Mouse (Mus musculus): ENCODE data around the gene Scaper.

Scaper gene

GRCm38 (mm10) chr9:55937664-55938617 is at the start of gene Scaper:
Gene Scaper (minus strand): TSS chr9:55938119.
- H3K4me3 ChIP-seq (replicated peaks; ENCODE audit: low read length) = peak within 1 kb of the TSS; percentile 88
- TF ChIP-seq NANOG (IDR thresholded peaks at IDR 0.05; ENCODE audit: borderline replicate concordance, low read length) (no peak), POU5F1 (IDR thresholded peaks at IDR 0.05; ENCODE audit: borderline replicate concordance, low read length) (no peak), CTCF (conservative IDR thresholded peaks at IDR 0.05; ENCODE audit: low read length) (no peak)
- no peaks in the 10 kb centered on the region for H3K36me3 ChIP-seq (ENCODE audit: insufficient read depth, low read length)
- no peaks in the 10 kb centered on the region for H3K9me3 ChIP-seq (ENCODE audit: low read length)
- H3K4me1 ChIP-seq (replicated peaks; ENCODE audit: low read depth, low read length) = peaks cover 32% of the 10 kb centered on the region
- H3K27me3 ChIP-seq (ENCODE audit: insufficient read depth, low read length) = no peaks in the 10 kb centered on the region

- TF ChIP-seq NANOG (IDR thresholded peaks at IDR 0.05; ENCODE audit: borderline replicate concordance, low read length) (no peak), POU5F1 (IDR thresholded peaks at IDR 0.05; ENCODE audit: borderline replicate concordance, low read length) (no peak), CTCF (conservative IDR thresholded peaks at IDR 0.05; ENCODE audit: low read length) (peak; percentile 48)
- H3K4me3 ChIP-seq (replicated peaks; ENCODE audit: low read length) = no peak overlapping the region
- H3K27me3 ChIP-seq (ENCODE audit: insufficient read depth, low read length) = no peaks in the 10 kb centered on the region
- H3K4me1 ChIP-seq (replicated peaks; ENCODE audit: low read depth, low read length) = peaks cover 5% of the 10 kb centered on the region; the same call in 1 of the 2 replicates
- no peaks in the 10 kb centered on the region; the same call in 1 of the 2 replicates for H3K36me3 ChIP-seq (ENCODE audit: insufficient read depth, low read length)
- H3K9me3 ChIP-seq (ENCODE audit: low read length) = no peaks in the 10 kb centered on the region
Observed at GRCm38 (mm10) chr9:55946819-55947218, 8.9 kb upstream of the Scaper start.

- H3K36me3 ChIP-seq (ENCODE audit: insufficient read depth, low read length) = no peaks in the 10 kb centered on the region; the same call in 1 of the 2 replicates
Observed at GRCm38 (mm10) chr9:55941356-55941755, 3.4 kb upstream of the Scaper start.

GRCm38 (mm10) chr9:55938618-55938985 is 683 bp upstream of the Scaper start:
- Histone ChIP-seq H3K27me3 (ENCODE audit: insufficient read depth, low read length) (no peaks in the 10 kb centered on the region), H3K4me1 (replicated peaks; ENCODE audit: low read depth, low read length) (peaks cover 32% of the 10 kb centered on the region), H3K9me3 (ENCODE audit: low read length) (no peaks in the 10 kb centered on the region), H3K36me3 (ENCODE audit: insufficient read depth, low read length) (no peaks in the 10 kb centered on the region), H3K4me3 (replicated peaks; ENCODE audit: low read length) (peak overlapping the region; percentile 88)
- TF ChIP-seq CTCF (conservative IDR thresholded peaks at IDR 0.05; ENCODE audit: low read length) (no peak), NANOG (IDR thresholded peaks at IDR 0.05; ENCODE audit: borderline replicate concordance, low read length) (no peak), POU5F1 (IDR thresholded peaks at IDR 0.05; ENCODE audit: borderline replicate concordance, low read length) (no peak)

More at GRCm38 (mm10) chr9:55941356-55941755, 3.4 kb upstream of the Scaper start:
- Histone ChIP-seq H3K4me3 (replicated peaks; ENCODE audit: low read length) (no peak overlapping the region), H3K4me1 (replicated peaks; ENCODE audit: low read depth, low read length) (peaks cover 33% of the 10 kb centered on the region), H3K27me3 (ENCODE audit: insufficient read depth, low read length) (no peaks in the 10 kb centered on the region), H3K9me3 (ENCODE audit: low read length) (no peaks in the 10 kb centered on the region)
- TF ChIP-seq POU5F1 (IDR thresholded peaks at IDR 0.05; ENCODE audit: borderline replicate concordance, low read length) = no peak
- TF ChIP-seq NANOG (IDR thresholded peaks at IDR 0.05; ENCODE audit: borderline replicate concordance, low read length) = no peak
- no peak for TF ChIP-seq CTCF (conservative IDR thresholded peaks at IDR 0.05; ENCODE audit: low read length)

GRCm38 (mm10) chr9:55937224-55937663 is 675 bp downstream of the Scaper start:
- H3K9me3 ChIP-seq (ENCODE audit: low read length) = no peaks in the 10 kb centered on the region
- peak overlapping the region; percentile 88 for H3K4me3 ChIP-seq (replicated peaks; ENCODE audit: low read length)
- H3K4me1 ChIP-seq (replicated peaks; ENCODE audit: low read depth, low read length) = peaks cover 32% of the 10 kb centered on the region
- H3K36me3 ChIP-seq (ENCODE audit: insufficient read depth, low read length) = no peaks in the 10 kb centered on the region
- H3K27me3 ChIP-seq (ENCODE audit: insufficient read depth, low read length) = no peaks in the 10 kb centered on the region
- TF ChIP-seq CTCF (conservative IDR thresholded peaks at IDR 0.05; ENCODE audit: low read length) = no peak
- TF ChIP-seq POU5F1 (IDR thresholded peaks at IDR 0.05; ENCODE audit: borderline replicate concordance, low read length) = no peak
- no peak for TF ChIP-seq NANOG (IDR thresholded peaks at IDR 0.05; ENCODE audit: borderline replicate concordance, low read length)

GRCm38 (mm10) chr9:55932482-55932881 is 5.4 kb downstream of the Scaper start:
- Histone ChIP-seq H3K36me3 (ENCODE audit: insufficient read depth, low read length) (no peaks in the 10 kb centered on the region), H3K9me3 (ENCODE audit: low read length) (no peaks in the 10 kb centered on the region), H3K27me3 (ENCODE audit: insufficient read depth, low read length) (no peaks in the 10 kb centered on the region), H3K4me1 (replicated peaks; ENCODE audit: low read depth, low read length) (peaks cover 8% of the 10 kb centered on the region), H3K4me3 (replicated peaks; ENCODE audit: low read length) (no peak overlapping the region)
- TF ChIP-seq NANOG (IDR thresholded peaks at IDR 0.05; ENCODE audit: borderline replicate concordance, low read length) (no peak), CTCF (conservative IDR thresholded peaks at IDR 0.05; ENCODE audit: low read length) (no peak), POU5F1 (IDR thresholded peaks at IDR 0.05; ENCODE audit: borderline replicate concordance, low read length) (no peak)

GRCm38 (mm10) chr9:55918579-55918978 is 19.3 kb downstream of the Scaper start:
- no peaks in the 10 kb centered on the region for H3K9me3 ChIP-seq (ENCODE audit: low read length)
- H3K4me3 ChIP-seq (replicated peaks; ENCODE audit: low read length) = no peak overlapping the region
- H3K36me3 ChIP-seq (ENCODE audit: insufficient read depth, low read length) = no peaks in the 10 kb centered on the region
- H3K4me1 ChIP-seq (replicated peaks; ENCODE audit: low read depth, low read length) = no peaks in the 10 kb centered on the region
- no peaks in the 10 kb centered on the region for H3K27me3 ChIP-seq (ENCODE audit: insufficient read depth, low read length)
- TF ChIP-seq CTCF (conservative IDR thresholded peaks at IDR 0.05; ENCODE audit: low read length) (peak; percentile 47), NANOG (IDR thresholded peaks at IDR 0.05; ENCODE audit: borderline replicate concordance, low read length) (no peak)

GRCm38 (mm10) chr9:55916751-55917150 is 21.2 kb downstream of the Scaper start:
- Histone ChIP-seq H3K9me3 (ENCODE audit: low read length) (no peaks in the 10 kb centered on the region), H3K36me3 (ENCODE audit: insufficient read depth, low read length) (no peaks in the 10 kb centered on the region), H3K4me1 (replicated peaks; ENCODE audit: low read depth, low read length) (no peaks in the 10 kb centered on the region), H3K4me3 (replicated peaks; ENCODE audit: low read length) (no peak overlapping the region), H3K27me3 (ENCODE audit: insufficient read depth, low read length) (no peaks in the 10 kb centered on the region)
- TF ChIP-seq POU5F1 (IDR thresholded peaks at IDR 0.05; ENCODE audit: borderline replicate concordance, low read length) (no peak), NANOG (IDR thresholded peaks at IDR 0.05; ENCODE audit: borderline replicate concordance, low read length) (no peak), CTCF (conservative IDR thresholded peaks at IDR 0.05; ENCODE audit: low read length) (no peak)

All from E14TG2a.4 (cell line).